Mouse (Mus musculus): ENCODE measurements around the gene Ets1.
A peak's percentile ranks its signal among the peaks of the same experiment; 100 is the strongest.

Ets1 gene

GRCm38 (mm10) chr9:32730001-32730655 lies 94.1 kb downstream of the Ets1 start:
- ATAC-seq (ENCODE audit: low TSS enrichment), result no peak

GRCm38 (mm10) chr9:32730656-32731590 lies 94.9 kb downstream of the Ets1 start:
- ATAC-seq (ENCODE audit: low TSS enrichment), result no peak

- ATAC-seq (ENCODE audit: low TSS enrichment), result no peak
Measured at GRCm38 (mm10) chr9:32731787-32732186, 95.8 kb downstream of the Ets1 start.

- ATAC-seq (ENCODE audit: low TSS enrichment), result no peak
Measured at GRCm38 (mm10) chr9:32735071-32735470, 99.0 kb downstream of the Ets1 start.

GRCm38 (mm10) chr9:32736051-32736450 lies 100.0 kb downstream of the Ets1 start:
- ATAC-seq (ENCODE audit: low TSS enrichment), result peak; percentile 76

- no peak for ATAC-seq (ENCODE audit: low TSS enrichment)
Measured at GRCm38 (mm10) chr9:32739988-32740387, 104.0 kb downstream of the Ets1 start.

GRCm38 (mm10) chr9:32740751-32741387 lies 104.8 kb downstream of the Ets1 start:
- ATAC-seq (ENCODE audit: low TSS enrichment), result peak; percentile 62

GRCm38 (mm10) chr9:32741681-32742080 lies 105.7 kb downstream of the Ets1 start:
- ATAC-seq (ENCODE audit: low TSS enrichment), result no peak

GRCm38 (mm10) chr9:32743157-32743556 lies 107.1 kb downstream of the Ets1 start:
- no peak for ATAC-seq (ENCODE audit: low TSS enrichment)

GRCm38 (mm10) chr9:32743642-32744161 lies 107.7 kb downstream of the Ets1 start:
- no peak for ATAC-seq (ENCODE audit: low TSS enrichment)

GRCm38 (mm10) chr9:32744288-32744687 lies 108.3 kb downstream of the Ets1 start:
- no peak for ATAC-seq (ENCODE audit: low TSS enrichment)

GRCm38 (mm10) chr9:32745079-32745763 lies 109.2 kb downstream of the Ets1 start:
- ATAC-seq (ENCODE audit: low TSS enrichment), result no peak

- ATAC-seq (ENCODE audit: low TSS enrichment), result no peak
Measured at GRCm38 (mm10) chr9:32745998-32746397, 110.0 kb downstream of the Ets1 start.

- ATAC-seq (ENCODE audit: low TSS enrichment), result no peak
Measured at GRCm38 (mm10) chr9:32746615-32747014, 110.6 kb downstream of the Ets1 start.

- ATAC-seq (ENCODE audit: low TSS enrichment), result no peak
Measured at GRCm38 (mm10) chr9:32747624-32748023, 111.6 kb downstream of the Ets1 start.

- peak; percentile 82 for ATAC-seq (ENCODE audit: low TSS enrichment)
Measured at GRCm38 (mm10) chr9:32748552-32748951, 112.5 kb downstream of the Ets1 start.

GRCm38 (mm10) chr9:32749721-32750480 lies 113.9 kb downstream of the Ets1 start:
- ATAC-seq (ENCODE audit: low TSS enrichment), result no peak

GRCm38 (mm10) chr9:32752602-32753001 lies 116.6 kb downstream of the Ets1 start:
- ATAC-seq (ENCODE audit: low TSS enrichment), result no peak

- ATAC-seq (ENCODE audit: low TSS enrichment), result no peak
Measured at GRCm38 (mm10) chr9:32754311-32754710, 118.3 kb downstream of the Ets1 start.

- ATAC-seq (ENCODE audit: low TSS enrichment), result no peak
Measured at GRCm38 (mm10) chr9:32756002-32756401, 120.0 kb downstream of the Ets1 start.
